Comparison of ENCODE assay signal across 14 mouse cellular contexts in the genomic region with DNA sequence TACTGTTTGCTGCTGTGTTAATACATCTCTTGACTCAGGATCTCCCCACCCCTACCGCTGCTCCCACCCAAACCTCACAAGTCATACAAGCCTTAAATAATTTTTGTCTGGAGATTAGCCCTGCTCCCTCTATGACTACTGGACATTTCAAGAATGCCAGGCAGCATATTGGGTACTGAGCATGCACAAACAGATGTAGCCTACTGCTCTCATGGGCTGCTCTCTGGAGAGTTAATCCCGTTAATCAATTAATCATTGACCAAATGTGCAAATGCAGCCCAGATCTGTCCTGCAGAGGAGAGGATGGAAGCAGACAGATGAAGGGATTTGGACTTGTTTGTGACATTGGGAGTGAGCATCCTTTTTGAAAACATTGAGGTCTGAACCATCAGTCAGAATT. TPM values are rescaled to one million over a fixed set of nuclear protein-coding genes. Genes with fewer than 3 reads are reported as not detected.
DNase-seq lines count a peak whose midpoint lies in the region; ATAC-seq lines count a peak whose summit lies in the region.
"Had no signal": no experiment of that assay in that cellular context is flagged by ENCODE, and none has a peak within 500 bp of the region (broad histone marks: within the 10 kb centered on the region; RNA-seq: fewer than 3 reads in every experiment).

Gene Rgs6, plus strand, starts transcription at position 276 of the 400 bp plus-strand sequence.

- no peak within 1 kb of the TSS for H3K4me3 ChIP-seq in embryonic facial prominence, embryonic 12.5 days
- no peak within 1 kb of the TSS for H3K4me3 ChIP-seq in embryonic facial prominence, embryonic 10.5 days
- H3K4me3 ChIP-seq in hindbrain, embryonic 16.5 days (ENCODE audit: low read length), result no peak within 1 kb of the TSS
- no peak within 1 kb of the TSS for H3K4me3 ChIP-seq in midbrain, embryonic 15.5 days
- H3K4me3 ChIP-seq: erythroblast, embryonic 14.5 days; limb, embryonic 12.5 days had no signal

- ATAC-seq in embryonic facial prominence, embryonic 12.5 days (ENCODE audit: insufficient number of reproducible peaks, insufficient read depth, low FRiP score, low TSS enrichment), result peak; percentile 22; the same call in 1 of the 2 replicates
- ATAC-seq in hindbrain, embryonic 16.5 days, result no peak
- ATAC-seq in midbrain, embryonic 15.5 days (replicated peaks), result no peak

- WGBS in embryonic facial prominence, embryonic 12.5 days, result 84% methylated on average over 2 of the region's 2 CpGs
- 86% methylated on average over 2 of the region's 2 CpGs for WGBS in embryonic facial prominence, embryonic 10.5 days
- WGBS in hindbrain, embryonic 16.5 days, result 77% methylated on average over 2 of the region's 2 CpGs
- WGBS in midbrain, embryonic 15.5 days, result 81% methylated on average over 2 of the region's 2 CpGs

- no peaks in the 10 kb centered on the region for H3K4me1 ChIP-seq in embryonic facial prominence, embryonic 12.5 days
- peaks cover 30% of the 10 kb centered on the region for H3K4me1 ChIP-seq in embryonic facial prominence, embryonic 10.5 days
- peaks cover 12% of the 10 kb centered on the region for H3K4me1 ChIP-seq in hindbrain, embryonic 16.5 days (ENCODE audit: control insufficient read depth, insufficient read depth, low read depth, low read length)
- H3K4me1 ChIP-seq in midbrain, embryonic 15.5 days, result peaks cover 3% of the 10 kb centered on the region; the same call in 1 of the 2 replicates

- H3K36me3 ChIP-seq in embryonic facial prominence, embryonic 12.5 days, result no peaks in the 10 kb centered on the region
- no peaks in the 10 kb centered on the region for H3K36me3 ChIP-seq in embryonic facial prominence, embryonic 10.5 days (replicated peaks)
- no peaks in the 10 kb centered on the region for H3K36me3 ChIP-seq in hindbrain, embryonic 16.5 days (ENCODE audit: control insufficient read depth, insufficient read depth, low read length)
- H3K36me3 ChIP-seq in midbrain, embryonic 15.5 days (replicated peaks), result no peaks in the 10 kb centered on the region
- H3K36me3 ChIP-seq: limb, embryonic 12.5 days had no signal

- no peaks in the 10 kb centered on the region for H3K27me3 ChIP-seq in embryonic facial prominence, embryonic 12.5 days
- H3K27me3 ChIP-seq in embryonic facial prominence, embryonic 10.5 days (replicated peaks; ENCODE audit: low read depth, poor library complexity, severe bottlenecking), result 0 out of 2 replicates have a peak, but pooled peaks cover 8% of the 10 kb centered on the region
- H3K27me3 ChIP-seq in hindbrain, embryonic 16.5 days (replicated peaks; ENCODE audit: control insufficient read depth, insufficient read depth, low read length), result no peaks in the 10 kb centered on the region
- no peaks in the 10 kb centered on the region for H3K27me3 ChIP-seq in midbrain, embryonic 15.5 days (replicated peaks)

- H3K4me2 ChIP-seq in embryonic facial prominence, embryonic 12.5 days (replicated peaks), result no peak within 1 kb of the TSS
- no peak within 1 kb of the TSS for H3K4me2 ChIP-seq in hindbrain, embryonic 16.5 days (ENCODE audit: low read length)
- no peak within 1 kb of the TSS for H3K4me2 ChIP-seq in midbrain, embryonic 15.5 days
- H3K4me2 ChIP-seq: limb, embryonic 12.5 days had no signal

- DNase-seq in embryonic facial prominence, embryonic 10.5 days (ENCODE audit: low spot score), result no peak
- no peak for DNase-seq in layer of hippocampus, postnatal 14 days (ENCODE audit: low spot score in 2 of 2)
- no peak for DNase-seq in layer of hippocampus, adult 18-20 months (ENCODE audit: low spot score in 2 of 2)
- DNase-seq in urinary bladder, postnatal 36 days (ENCODE audit: low spot score in 2 of 2), result no peak
- DNase-seq in yolk sac, embryonic 10.5 days (ENCODE audit: low spot score), result no peak
- DNase-seq: adrenal gland, adult 8-10 months; cerebellum, adult 11-12 months; lung, postnatal 10 days had no signal

- no peak within 1 kb of the TSS for H3K9ac ChIP-seq in embryonic facial prominence, embryonic 12.5 days
- no peak within 1 kb of the TSS for H3K9ac ChIP-seq in hindbrain, embryonic 16.5 days (ENCODE audit: low read depth, low read length)
- H3K9ac ChIP-seq in midbrain, embryonic 15.5 days, result no peak within 1 kb of the TSS
- H3K9ac ChIP-seq: limb, embryonic 12.5 days had no signal

- no peak within 1 kb of the TSS for H3K27ac ChIP-seq in embryonic facial prominence, embryonic 12.5 days
- H3K27ac ChIP-seq in embryonic facial prominence, embryonic 10.5 days (replicated peaks), result no peak within 1 kb of the TSS
- H3K27ac ChIP-seq in hindbrain, embryonic 16.5 days (ENCODE audit: low read depth, low read length), result no peak within 1 kb of the TSS
- H3K27ac ChIP-seq in midbrain, embryonic 15.5 days, result no peak within 1 kb of the TSS
- H3K27ac ChIP-seq: limb, embryonic 12.5 days had no signal

- peaks cover 2% of the 10 kb centered on the region; the same call in 1 of the 2 replicates for H3K9me3 ChIP-seq in embryonic facial prominence, embryonic 12.5 days
- peaks cover 2% of the 10 kb centered on the region; the same call in 1 of the 2 replicates for H3K9me3 ChIP-seq in embryonic facial prominence, embryonic 10.5 days
- H3K9me3 ChIP-seq in hindbrain, embryonic 16.5 days (ENCODE audit: control insufficient read depth, low read length), result no peaks in the 10 kb centered on the region
- no peaks in the 10 kb centered on the region for H3K9me3 ChIP-seq in midbrain, embryonic 15.5 days

RNA-seq across cellular contexts. Expression of gene Rgs6, which starts in this region (rescaled TPM):
- polyA plus RNA-seq in embryonic facial prominence, embryonic 12.5 days (2016; fragmentation: Nextera tagmentation; extraction: Ambion mirVana), result 3.7 and 4.0 TPM in 2 replicates
- 0.49 and 0.89 TPM in 2 replicates for polyA plus RNA-seq in embryonic facial prominence, embryonic 10.5 days (2016; fragmentation: Nextera tagmentation; extraction: Ambion mirVana)
- 10 to 100 TPM; 16.3 to 19.9 TPM for total RNA-seq in layer of hippocampus, postnatal 14 days (2021)
- 10 to 100 TPM in 1 of 2 experiments, 1 to 10 TPM in 1; 9.9 to 10.5 TPM for total RNA-seq in layer of hippocampus, adult 18-20 months (2021)
- polyA plus RNA-seq in hindbrain, embryonic 16.5 days (2015; fragmentation: Nextera tagmentation; extraction: Ambion mirVana), result 9.1 and 10.1 TPM in 2 replicates
- 14.3 and 15.5 TPM in 2 replicates for polyA plus RNA-seq in midbrain, embryonic 15.5 days (2015; fragmentation: Nextera tagmentation; extraction: Ambion mirVana)
- total RNA-seq: granulocyte monocyte progenitor cell, adult 5-6 weeks had no signal
- polyA plus RNA-seq: erythroblast, embryonic 14.5 days had no signal
